Mouse (Mus musculus): Measurements from ENCODE around the gene Olfr930. TPM values are rescaled to one million over a fixed set of nuclear protein-coding genes. Genes with fewer than 3 reads are reported as not detected.

Olfr930 gene
- polyA plus RNA-seq (2016; fragmentation: Nextera tagmentation; extraction: Ambion mirVana), result not detected in 2 replicates

GRCm38 (mm10) chr9:38929509-38929908, at the start of gene Olfr930:
Gene Olfr930, plus strand, starts transcription at chr9:38929809.
- no peak for ATAC-seq (ENCODE audit: insufficient number of reproducible peaks, insufficient read depth, low FRiP score, low TSS enrichment)
- Histone ChIP-seq H3K36me3 (no peaks in the 10 kb centered on the region), H3K4me3 (no peak within 1 kb of the TSS), H3K27me3 (no peaks in the 10 kb centered on the region), H3K4me1 (no peaks in the 10 kb centered on the region), H3K27ac (no peak within 1 kb of the TSS), H3K9ac (no peak within 1 kb of the TSS), H3K9me3 (no peaks in the 10 kb centered on the region), H3K4me2 (replicated peaks) (no peak within 1 kb of the TSS)

- ATAC-seq (ENCODE audit: insufficient number of reproducible peaks, insufficient read depth, low FRiP score, low TSS enrichment), result no peak
- Histone ChIP-seq H3K9me3 (no peaks in the 10 kb centered on the region), H3K4me3 (no peak overlapping the region), H3K36me3 (no peaks in the 10 kb centered on the region), H3K4me2 (replicated peaks) (no peak overlapping the region), H3K27me3 (no peaks in the 10 kb centered on the region), H3K9ac (no peak overlapping the region), H3K4me1 (no peaks in the 10 kb centered on the region), H3K27ac (no peak overlapping the region)
- WGBS, result 83% methylated on average over 7 of the region's 7 CpGs
These were observed 24.0 kb downstream of the Olfr930 start for GRCm38 (mm10) chr9:38953401-38954123.

- no peaks in the 10 kb centered on the region for H3K36me3 ChIP-seq
- no peak overlapping the region for H3K9ac ChIP-seq
- no peak overlapping the region for H3K4me2 ChIP-seq (replicated peaks)
- no peak overlapping the region for H3K27ac ChIP-seq
- no peaks in the 10 kb centered on the region for H3K9me3 ChIP-seq
- H3K4me3 ChIP-seq, result no peak overlapping the region
- ATAC-seq (ENCODE audit: insufficient number of reproducible peaks, insufficient read depth, low FRiP score, low TSS enrichment), result no peak
- WGBS, result 87% methylated on average over 4 of the region's 4 CpGs
- no peaks in the 10 kb centered on the region for H3K4me1 ChIP-seq
- H3K27me3 ChIP-seq, result no peaks in the 10 kb centered on the region
These were observed 24.5 kb downstream of the Olfr930 start for GRCm38 (mm10) chr9:38954124-38954416.

GRCm38 (mm10) chr9:38972013-38972412, 42.4 kb downstream of the Olfr930 start, which contains the start of gene Olfr933:
Gene Olfr933, plus strand, starts transcription at chr9:38972313.
- H3K36me3 ChIP-seq, result no peaks in the 10 kb centered on the region
- H3K27me3 ChIP-seq, result no peaks in the 10 kb centered on the region
- no peak within 1 kb of the TSS for H3K27ac ChIP-seq
- no peak for ATAC-seq (ENCODE audit: insufficient number of reproducible peaks, insufficient read depth, low FRiP score, low TSS enrichment)
- WGBS, result 75% methylated on average over 4 of the region's 4 CpGs
- H3K4me1 ChIP-seq, result no peaks in the 10 kb centered on the region
- no peak within 1 kb of the TSS for H3K4me3 ChIP-seq
- H3K9ac ChIP-seq, result no peak within 1 kb of the TSS
- H3K9me3 ChIP-seq, result no peaks in the 10 kb centered on the region
- H3K4me2 ChIP-seq (replicated peaks), result no peak within 1 kb of the TSS

Other genes starting within 250 kb of the Olfr930 start
- not detected in 2 replicates for gene Olfr919, start 226.1 kb upstream of the Olfr930 start, polyA plus RNA-seq (2016; fragmentation: Nextera tagmentation; extraction: Ambion mirVana)
- gene Vwa5a, start 211.5 kb upstream of the Olfr930 start, polyA plus RNA-seq (2016; fragmentation: Nextera tagmentation; extraction: Ambion mirVana), result 16.3 and 16.4 TPM in 2 replicates
- gene Olfr920, start 177.5 kb upstream of the Olfr930 start, polyA plus RNA-seq (2016; fragmentation: Nextera tagmentation; extraction: Ambion mirVana), result 0.04 TPM in 1 of 2 replicates, not detected in the other
- gene Olfr921, start 156.7 kb upstream of the Olfr930 start, polyA plus RNA-seq (2016; fragmentation: Nextera tagmentation; extraction: Ambion mirVana), result not detected in 2 replicates
- gene Olfr922, start 115.2 kb upstream of the Olfr930 start, polyA plus RNA-seq (2016; fragmentation: Nextera tagmentation; extraction: Ambion mirVana), result not detected in 2 replicates
- not detected in 2 replicates for gene Olfr923, start 103.3 kb upstream of the Olfr930 start, polyA plus RNA-seq (2016; fragmentation: Nextera tagmentation; extraction: Ambion mirVana)
- not detected in 2 replicates for gene Olfr924, start 85.4 kb upstream of the Olfr930 start, polyA plus RNA-seq (2016; fragmentation: Nextera tagmentation; extraction: Ambion mirVana)
- gene Olfr26, start 74.7 kb upstream of the Olfr930 start, polyA plus RNA-seq (2016; fragmentation: Nextera tagmentation; extraction: Ambion mirVana), result not detected in 2 replicates
- gene Olfr926, start 52.7 kb upstream of the Olfr930 start, polyA plus RNA-seq (2016; fragmentation: Nextera tagmentation; extraction: Ambion mirVana), result not detected in 2 replicates
- gene Olfr933, start 42.5 kb downstream of the Olfr930 start, polyA plus RNA-seq (2016; fragmentation: Nextera tagmentation; extraction: Ambion mirVana), result not detected in 2 replicates
- not detected in 2 replicates for gene Olfr934, start 58.5 kb downstream of the Olfr930 start, polyA plus RNA-seq (2016; fragmentation: Nextera tagmentation; extraction: Ambion mirVana)
- gene Olfr935, start 69.9 kb downstream of the Olfr930 start, polyA plus RNA-seq (2016; fragmentation: Nextera tagmentation; extraction: Ambion mirVana), result not detected in 2 replicates
- gene Olfr146, start 93.6 kb downstream of the Olfr930 start, polyA plus RNA-seq (2016; fragmentation: Nextera tagmentation; extraction: Ambion mirVana), result not detected in 2 replicates
- not detected in 2 replicates for gene Olfr937, start 135.1 kb downstream of the Olfr930 start, polyA plus RNA-seq (2016; fragmentation: Nextera tagmentation; extraction: Ambion mirVana)
- not detected in 2 replicates for gene Olfr938, start 149.1 kb downstream of the Olfr930 start, polyA plus RNA-seq (2016; fragmentation: Nextera tagmentation; extraction: Ambion mirVana)
- not detected in 2 replicates for gene Olfr27, start 198.3 kb downstream of the Olfr930 start, polyA plus RNA-seq (2016; fragmentation: Nextera tagmentation; extraction: Ambion mirVana)
- gene Olfr943, start 236.5 kb downstream of the Olfr930 start, polyA plus RNA-seq (2016; fragmentation: Nextera tagmentation; extraction: Ambion mirVana), result not detected in 2 replicates

All from embryonic facial prominence, embryonic 12.5 days (tissue).